Mouse (Mus musculus) embryonic facial prominence, embryonic 13.5 days (tissue): ENCODE data around the gene Garnl3. TPM values are rescaled to one million over a fixed set of nuclear protein-coding genes. Genes with fewer than 3 reads are reported as not detected.
"Not testable (repeated sequence)": the region's sequence is repeated elsewhere in the genome, so short reads cannot be mapped to it uniquely, and the experiment has no call there.

Experiments
- ATAC-seq: fragments of 200-750 bp; cut with Nextera tagmentation; 2 replicates; pipeline ENCODE4 v1.8.0; 2017; ENCODE audit warnings: low read depth; ENCODE audit not compliant: insufficient number of reproducible peaks, insufficient read depth, low FRiP score, low TSS enrichment
- H3K27ac ChIP-seq: fragments of 300-500 bp; sonication (generic); 2 replicates; pipeline ENCODE4 v1.5.1; 2015; ENCODE audit warnings: moderate library complexity, mild to moderate bottlenecking, inconsistent platforms
- H3K27me3 ChIP-seq: fragments of 300-500 bp; sonication (generic); 2 replicates; pipeline ENCODE4 v1.6.1; 2015; ENCODE audit warnings: mild to moderate bottlenecking, inconsistent platforms
- H3K36me3 ChIP-seq: fragments of 300-500 bp; sonication (generic); 2 replicates; pipeline ENCODE4 v1.6.1; 2015; ENCODE audit warnings: mild to moderate bottlenecking, inconsistent platforms
- H3K4me1 ChIP-seq: fragments of 300-500 bp; sonication (generic); 2 replicates; pipeline ENCODE4 v1.6.1; 2015; ENCODE audit warnings: inconsistent platforms
- H3K4me2 ChIP-seq: fragments of 300-500 bp; sonication (generic); 2 replicates; pipeline ENCODE4 v1.6.1; 2015; ENCODE audit warnings: moderate library complexity, mild to moderate bottlenecking, inconsistent platforms
- H3K4me3 ChIP-seq: fragments of 300-500 bp; sonication (generic); 2 replicates; pipeline ENCODE4 v1.5.1; 2015; ENCODE audit warnings: mild to moderate bottlenecking, inconsistent platforms
- H3K9ac ChIP-seq: fragments of 300-500 bp; sonication (generic); 2 replicates; pipeline ENCODE4 v1.6.1; 2015; ENCODE audit warnings: mild to moderate bottlenecking, inconsistent platforms
- H3K9me3 ChIP-seq: fragments of 300-500 bp; sonication (generic); 2 replicates; pipeline ENCODE4 v1.6.1; 2016; ENCODE audit warnings: inconsistent platforms
- WGBS: fragments of 180-500 bp; shearing (Covaris S2); methylation state at CpG from one replicate; pipeline ENCODE4 v1.1.7; 2015; ENCODE audit warnings: mixed read lengths; 5-methylcytosine and 5-hydroxymethylcytosine counted together
- polyA plus RNA-seq: library from polyadenylated mRNA; unstranded; fragments of >200 nt; fragmentation: Nextera tagmentation; extraction: Ambion mirVana; gene quantifications from 2 replicates; pipeline ENCODE4 v1.2.1, GENCODE M21; 2015

Gene Garnl3
- polyA plus RNA-seq, 1 experiment from 2014 or later = 11.2 TPM

GRCm38 (mm10) chr2:33014877-33015276 is 116.6 kb downstream of the Garnl3 start:
- H3K4me2 ChIP-seq = no peak overlapping the region
- H3K27me3 ChIP-seq = no peaks in the 10 kb centered on the region
- H3K4me3 ChIP-seq = no peak overlapping the region
- no peak overlapping the region for H3K9ac ChIP-seq
- H3K27ac ChIP-seq = no peak overlapping the region
- H3K9me3 ChIP-seq = no peaks in the 10 kb centered on the region
- no peaks in the 10 kb centered on the region for H3K4me1 ChIP-seq
- no peaks in the 10 kb centered on the region for H3K36me3 ChIP-seq
- WGBS = 78% methylated on average over 5 of the region's 5 CpGs
- no peak for ATAC-seq

- H3K9me3 ChIP-seq, H3K27ac ChIP-seq, H3K4me2 ChIP-seq, H3K36me3 ChIP-seq, H3K27me3 ChIP-seq, H3K4me3 ChIP-seq, H3K9ac ChIP-seq, ATAC-seq, H3K4me1 ChIP-seq: not testable (repeated sequence)
- 87% methylated on average over 4 of the region's 4 CpGs for whole genome bisulfite sequencing
These were observed 122.4 kb downstream of the Garnl3 start for GRCm38 (mm10) chr2:33009055-33009454.

- no peaks in the 10 kb centered on the region for H3K9me3 ChIP-seq
- WGBS = 48% methylated on average over 5 of the region's 5 CpGs
- no peak overlapping the region for H3K27ac ChIP-seq
- 0 out of 2 replicates have a peak, but pooled peaks cover 9% of the 10 kb centered on the region for H3K36me3 ChIP-seq
- H3K4me3 ChIP-seq = no peak overlapping the region
- ATAC-seq = no peak
- H3K9ac ChIP-seq = no peak overlapping the region
- H3K27me3 ChIP-seq = no peaks in the 10 kb centered on the region
- no peak overlapping the region for H3K4me2 ChIP-seq
- H3K4me1 ChIP-seq = no peaks in the 10 kb centered on the region
These were observed 126.4 kb downstream of the Garnl3 start for GRCm38 (mm10) chr2:33005041-33005440.

GRCm38 (mm10) chr2:33002144-33002543 is 129.3 kb downstream of the Garnl3 start:
- no peak overlapping the region for H3K9ac ChIP-seq
- 0 out of 2 replicates have a peak, but pooled peaks cover 9% of the 10 kb centered on the region for H3K36me3 ChIP-seq
- ATAC-seq = no peak
- H3K9me3 ChIP-seq = no peaks in the 10 kb centered on the region
- no peak overlapping the region for H3K4me3 ChIP-seq
- 82% methylated on average over 7 of the region's 7 CpGs for WGBS
- H3K4me2 ChIP-seq = no peak overlapping the region
- no peaks in the 10 kb centered on the region for H3K4me1 ChIP-seq
- H3K27ac ChIP-seq = no peak overlapping the region
- no peaks in the 10 kb centered on the region for H3K27me3 ChIP-seq

- H3K4me1 ChIP-seq = no peaks in the 10 kb centered on the region
- no peak for ATAC-seq
- no peak overlapping the region for H3K27ac ChIP-seq
- H3K36me3 ChIP-seq = 0 out of 2 replicates have a peak, but pooled peaks cover 3% of the 10 kb centered on the region
- H3K4me2 ChIP-seq = no peak overlapping the region
- no peak overlapping the region for H3K4me3 ChIP-seq
- no peaks in the 10 kb centered on the region for H3K9me3 ChIP-seq
- H3K9ac ChIP-seq = no peak overlapping the region
- H3K27me3 ChIP-seq = no peaks in the 10 kb centered on the region
- WGBS = 91% methylated on average over 2 of the region's 2 CpGs
These were observed 131.7 kb downstream of the Garnl3 start for GRCm38 (mm10) chr2:32999752-33000151.

- ATAC-seq = no peak
- no peak overlapping the region for H3K27ac ChIP-seq
These were observed 133.7 kb downstream of the Garnl3 start for GRCm38 (mm10) chr2:32997792-32998191.

GRCm38 (mm10) chr2:32997081-32997480 is 134.4 kb downstream of the Garnl3 start:
- 74% methylated on average over 6 of the region's 6 CpGs for WGBS
- Histone ChIP-seq H3K9me3 (no peaks in the 10 kb centered on the region), H3K36me3 (no peaks in the 10 kb centered on the region), H3K4me2 (no peak overlapping the region), H3K9ac (no peak overlapping the region), H3K27ac (no peak overlapping the region), H3K4me3 (no peak overlapping the region), H3K4me1 (no peaks in the 10 kb centered on the region), H3K27me3 (no peaks in the 10 kb centered on the region)
- no peak for ATAC-seq

More at GRCm38 (mm10) chr2:32997792-32998191, 133.7 kb downstream of the Garnl3 start:
- Histone ChIP-seq H3K9ac (no peak overlapping the region), H3K27me3 (no peaks in the 10 kb centered on the region), H3K9me3 (no peaks in the 10 kb centered on the region), H3K36me3 (no peaks in the 10 kb centered on the region), H3K4me3 (no peak overlapping the region), H3K4me2 (no peak overlapping the region), H3K4me1 (no peaks in the 10 kb centered on the region)
- 71% methylated on average over 4 of the region's 4 CpGs for WGBS

- H3K27ac ChIP-seq = no peak overlapping the region
- H3K36me3 ChIP-seq = no peaks in the 10 kb centered on the region
- WGBS = 53% methylated on average over 6 of the region's 6 CpGs
- H3K27me3 ChIP-seq = no peaks in the 10 kb centered on the region
- H3K4me3 ChIP-seq = no peak overlapping the region
- no peaks in the 10 kb centered on the region for H3K9me3 ChIP-seq
- H3K4me1 ChIP-seq = no peaks in the 10 kb centered on the region
- no peak for ATAC-seq
- no peak overlapping the region for H3K4me2 ChIP-seq
- H3K9ac ChIP-seq = no peak overlapping the region
These were observed 139.3 kb downstream of the Garnl3 start for GRCm38 (mm10) chr2:32992130-32992529.

- Histone ChIP-seq H3K27me3 (no peaks in the 10 kb centered on the region), H3K36me3 (no peaks in the 10 kb centered on the region), H3K27ac (no peak overlapping the region), H3K4me1 (no peaks in the 10 kb centered on the region), H3K4me2 (no peak overlapping the region), H3K9ac (no peak overlapping the region), H3K4me3 (no peak overlapping the region), H3K9me3 (no peaks in the 10 kb centered on the region)
- no peak for ATAC-seq
- 63% methylated on average over 13 of the region's 13 CpGs for WGBS
These were observed 141.2 kb downstream of the Garnl3 start for GRCm38 (mm10) chr2:32990167-32990832.

GRCm38 (mm10) chr2:32989376-32989775 is 142.1 kb downstream of the Garnl3 start:
- Histone ChIP-seq H3K9ac (no peak overlapping the region), H3K4me1 (no peaks in the 10 kb centered on the region), H3K27ac (no peak overlapping the region), H3K36me3 (no peaks in the 10 kb centered on the region), H3K9me3 (no peaks in the 10 kb centered on the region), H3K27me3 (no peaks in the 10 kb centered on the region), H3K4me3 (no peak overlapping the region), H3K4me2 (no peak overlapping the region)
- 72% methylated on average over 3 of the region's 3 CpGs for WGBS
- ATAC-seq = no peak

GRCm38 (mm10) chr2:32985844-32986243 is 145.6 kb downstream of the Garnl3 start:
- Histone ChIP-seq H3K9ac (no peak overlapping the region), H3K4me3 (no peak overlapping the region), H3K36me3 (no peaks in the 10 kb centered on the region), H3K27ac (no peak overlapping the region), H3K4me2 (no peak overlapping the region), H3K27me3 (no peaks in the 10 kb centered on the region), H3K9me3 (no peaks in the 10 kb centered on the region), H3K4me1 (peaks cover 11% of the 10 kb centered on the region)
- ATAC-seq = no peak
- WGBS = 72% methylated on average over 8 of the region's 8 CpGs

- Histone ChIP-seq H3K4me2 (no peak overlapping the region), H3K36me3 (no peaks in the 10 kb centered on the region), H3K27ac (no peak overlapping the region), H3K4me3 (no peak overlapping the region), H3K9ac (no peak overlapping the region), H3K9me3 (no peaks in the 10 kb centered on the region), H3K27me3 (no peaks in the 10 kb centered on the region), H3K4me1 (peaks cover 17% of the 10 kb centered on the region)
- 43% methylated on average over 6 of the region's 6 CpGs for WGBS
- no peak for ATAC-seq
These were observed 147.8 kb downstream of the Garnl3 start for GRCm38 (mm10) chr2:32983617-32984016.
